Mouse (Mus musculus) urinary bladder, postnatal 36 days (tissue): ENCODE measurements at regions not wholly inside any gene's neighbourhood (a gene's known extent, or its start where the extent isn't known, plus 50 kb on each side); places are given as distances from the start of the nearest gene placed in this dataset.

Experiments
- DNase-seq, 2 experiments: peaks; one replicate each; pipeline ENCODE4 v3.0.0; 2022; ENCODE audit warnings: low spot score in 2 of 2, mixed read lengths in 1 of 2

DNA sequence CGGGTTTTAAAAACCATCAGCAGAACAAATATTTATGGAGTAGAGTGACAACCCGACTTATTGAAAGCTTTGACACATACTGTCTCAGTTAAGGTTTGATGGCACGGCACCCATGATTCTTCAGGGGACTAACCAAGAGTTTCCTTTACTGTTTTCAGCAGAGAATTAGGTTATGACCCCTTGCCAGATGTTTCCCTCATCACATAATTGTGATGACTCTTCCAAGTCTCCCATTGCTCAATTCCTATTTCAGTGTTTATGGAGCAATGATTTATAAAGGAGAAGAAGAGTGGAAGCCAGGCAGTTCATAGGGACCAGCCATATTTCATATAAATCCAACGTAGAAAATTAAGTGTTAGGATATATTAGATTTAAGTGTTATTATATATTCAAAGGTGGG, 181.4 kb upstream of the Adgrl2 start:
- no peak for DNase-seq

GRCm38 (mm10) chr3:149170191-149170590, 179.8 kb upstream of the Adgrl2 start:
- peak; percentile 32 to 48 for DNase-seq

DNA sequence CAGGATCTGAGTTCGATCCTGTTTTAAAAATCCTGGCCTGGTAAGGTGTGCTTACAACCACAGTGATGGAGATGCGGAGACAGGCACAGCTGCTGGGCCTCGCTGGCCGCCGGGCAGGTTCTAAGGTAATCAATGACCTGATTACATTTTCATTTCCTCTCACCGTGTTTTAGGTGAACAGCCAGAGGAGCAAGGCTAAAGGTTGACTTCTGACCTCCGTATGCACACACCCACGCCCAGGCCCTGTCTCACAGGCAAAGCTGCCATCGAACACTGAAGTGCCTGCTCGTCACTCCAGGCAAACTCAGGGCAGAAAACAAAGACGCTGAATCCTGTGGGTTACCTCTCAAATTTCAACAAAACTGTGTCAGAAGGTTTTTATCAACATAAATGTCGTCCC, 179.1 kb upstream of the Adgrl2 start:
- no peak for DNase-seq

- no peak for DNase-seq
Observed at GRCm38 (mm10) chr3:149167997-149168396, 177.6 kb upstream of the Adgrl2 start.

- DNase-seq = no peak
Observed at GRCm38 (mm10) chr3:149164804-149165203, 174.4 kb upstream of the Adgrl2 start.

DNA sequence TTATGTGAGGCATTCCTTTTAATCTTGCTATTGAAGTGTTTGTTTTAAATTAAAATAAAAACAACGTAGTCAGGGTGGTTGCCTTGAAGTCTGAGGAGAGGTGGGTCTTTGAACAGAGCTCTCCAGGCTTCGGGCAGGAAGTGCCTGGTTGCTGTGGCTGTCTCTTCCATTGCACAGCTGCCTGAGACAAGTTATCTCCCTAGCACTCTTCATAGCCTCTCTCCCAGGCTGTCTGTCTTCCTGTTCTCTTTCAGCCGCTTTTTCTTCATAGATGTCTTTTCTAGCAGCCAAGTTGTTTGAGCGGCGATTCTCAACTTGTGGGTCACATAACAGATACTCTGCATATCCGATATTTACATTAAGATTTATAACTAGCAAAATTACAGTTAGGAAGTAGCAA, 173.2 kb upstream of the Adgrl2 start:
- no peak for DNase-seq

DNA sequence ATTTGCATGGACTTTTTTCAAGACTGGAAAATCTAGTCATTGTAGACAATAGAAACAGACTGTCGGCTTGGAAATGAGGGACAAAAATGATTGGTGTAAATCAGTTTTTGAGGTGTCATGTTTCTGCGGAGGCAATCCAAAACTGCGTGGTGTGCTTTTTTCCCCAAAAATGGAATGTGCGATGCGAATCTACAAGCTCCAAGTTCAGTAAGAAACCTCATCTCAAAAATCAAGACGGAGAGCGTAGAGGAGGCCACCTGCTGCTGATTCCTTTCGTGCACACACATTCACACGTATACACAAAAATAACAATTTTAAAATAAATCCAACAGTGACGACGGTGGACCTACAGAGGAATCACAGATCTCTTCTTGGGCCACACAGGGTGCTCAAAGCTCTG, 170.5 kb upstream of the Adgrl2 start:
- no peak for DNase-seq

GRCm38 (mm10) chr3:149157381-149157780, 167.0 kb upstream of the Adgrl2 start:
- DNase-seq = no peak

DNA sequence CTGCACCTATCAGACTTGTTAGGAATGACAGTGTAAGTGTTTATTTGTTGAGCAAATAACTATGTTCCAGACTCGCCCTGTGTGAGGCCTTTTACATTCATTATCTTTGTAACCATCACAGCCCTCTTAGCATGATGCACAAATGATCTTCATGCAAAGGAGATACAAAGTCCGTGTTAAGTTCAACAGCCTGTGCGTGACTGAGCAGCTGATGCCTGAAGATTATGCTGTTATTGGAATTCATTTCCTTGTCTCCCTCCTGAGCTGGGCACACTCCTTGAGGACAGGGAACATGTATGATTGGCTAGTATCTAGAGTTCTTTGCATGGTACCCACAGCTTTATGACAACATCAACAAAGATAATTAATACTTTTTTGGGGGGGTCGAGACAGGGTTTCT, 162.0 kb upstream of the Adgrl2 start:
- DNase-seq = no peak

DNA sequence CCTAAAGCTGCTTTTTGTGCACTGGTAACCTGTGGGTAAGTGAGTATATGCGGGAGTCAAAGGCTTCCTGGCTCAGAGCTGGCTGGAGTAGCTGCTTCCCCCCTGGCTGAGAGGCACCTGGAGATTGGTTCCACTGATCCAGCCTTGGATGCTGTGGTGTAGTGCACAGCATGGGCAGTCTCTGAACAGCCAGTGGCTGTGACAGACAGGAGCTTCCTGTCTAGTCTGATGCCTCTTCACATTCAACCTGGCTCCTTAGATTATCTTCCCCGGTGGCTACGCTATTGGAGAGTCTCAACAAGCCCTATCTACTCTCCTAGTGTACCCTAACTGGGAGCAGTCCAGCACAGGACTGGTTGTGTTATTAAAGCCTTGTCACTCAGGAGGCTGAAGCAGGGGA, 160.4 kb upstream of the Adgrl2 start:
- no peak for DNase-seq

- DNase-seq = no peak
Observed at GRCm38 (mm10) chr3:149148608-149149007, 158.3 kb upstream of the Adgrl2 start.

GRCm38 (mm10) chr3:149147916-149148315, 157.6 kb upstream of the Adgrl2 start:
- no peak for DNase-seq

- DNase-seq = no peak
Observed at GRCm38 (mm10) chr3:149146673-149147072, 156.3 kb upstream of the Adgrl2 start.

- DNase-seq = no peak
Observed at GRCm38 (mm10) chr3:149140461-149140860, 150.1 kb upstream of the Adgrl2 start.

DNA sequence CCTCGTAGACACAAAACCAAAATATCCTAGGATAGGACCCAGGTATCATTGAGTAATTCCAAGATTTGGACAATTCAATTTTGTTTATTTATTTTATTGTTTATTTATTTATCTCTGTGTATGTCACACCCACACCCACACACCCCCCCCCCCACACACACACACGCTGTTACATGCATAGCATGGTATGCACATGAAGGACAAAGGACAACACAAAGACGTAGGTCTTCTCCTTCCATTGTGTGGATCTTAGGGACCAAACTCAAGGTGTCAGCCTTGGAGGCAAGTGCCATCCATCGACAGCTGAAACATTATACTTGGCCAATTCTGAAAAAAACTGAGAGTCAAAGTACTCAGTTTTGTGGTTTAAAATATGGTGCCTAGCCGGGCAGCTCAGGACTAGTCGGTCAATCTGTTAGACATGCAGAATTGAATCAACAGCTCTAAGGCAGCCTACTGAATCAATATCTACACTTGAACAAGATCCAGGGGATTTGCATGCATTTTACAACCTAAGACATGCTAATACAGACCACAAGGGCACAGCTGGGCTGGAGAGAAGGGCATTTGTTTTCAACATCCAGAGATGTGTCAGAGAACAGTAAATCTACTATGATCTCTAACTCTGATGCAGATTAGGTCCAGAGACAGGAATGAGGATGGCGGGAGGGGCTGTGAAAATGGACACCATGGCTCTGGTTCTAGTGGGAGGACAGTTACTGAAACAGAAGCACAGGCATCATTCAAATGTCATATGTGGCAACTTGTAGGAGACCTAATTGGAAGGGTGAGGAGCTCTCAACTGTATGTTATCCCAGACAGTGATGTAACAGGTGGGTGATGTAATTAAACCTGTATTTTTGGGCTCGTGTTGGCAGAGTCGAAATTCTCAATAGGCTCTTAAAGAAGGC, 143.9 kb upstream of the Adgrl2 start:
- DNase-seq = no peak

DNA sequence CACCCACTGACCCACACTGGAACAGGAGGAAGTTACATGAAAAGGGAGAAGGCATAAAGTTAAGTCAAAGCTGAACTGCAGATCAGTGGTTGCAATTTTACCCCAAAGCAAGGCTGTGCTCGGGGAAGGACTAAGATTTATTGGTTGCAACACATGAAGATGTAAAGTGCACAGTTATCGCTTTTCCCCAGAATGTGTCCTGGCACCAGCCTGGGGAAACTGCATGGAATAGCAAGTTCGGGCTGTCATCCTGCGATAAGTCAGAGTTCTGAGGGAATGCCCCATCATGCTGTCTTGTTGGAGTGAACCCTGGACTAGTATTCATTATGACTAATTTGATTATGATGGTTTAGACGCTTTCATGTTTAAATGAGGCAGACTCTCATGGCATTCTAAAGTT, 128.5 kb upstream of the Adgrl2 start:
- no peak for DNase-seq

- no peak for DNase-seq
Observed at GRCm38 (mm10) chr3:149117684-149118056, 127.3 kb upstream of the Adgrl2 start.

DNA sequence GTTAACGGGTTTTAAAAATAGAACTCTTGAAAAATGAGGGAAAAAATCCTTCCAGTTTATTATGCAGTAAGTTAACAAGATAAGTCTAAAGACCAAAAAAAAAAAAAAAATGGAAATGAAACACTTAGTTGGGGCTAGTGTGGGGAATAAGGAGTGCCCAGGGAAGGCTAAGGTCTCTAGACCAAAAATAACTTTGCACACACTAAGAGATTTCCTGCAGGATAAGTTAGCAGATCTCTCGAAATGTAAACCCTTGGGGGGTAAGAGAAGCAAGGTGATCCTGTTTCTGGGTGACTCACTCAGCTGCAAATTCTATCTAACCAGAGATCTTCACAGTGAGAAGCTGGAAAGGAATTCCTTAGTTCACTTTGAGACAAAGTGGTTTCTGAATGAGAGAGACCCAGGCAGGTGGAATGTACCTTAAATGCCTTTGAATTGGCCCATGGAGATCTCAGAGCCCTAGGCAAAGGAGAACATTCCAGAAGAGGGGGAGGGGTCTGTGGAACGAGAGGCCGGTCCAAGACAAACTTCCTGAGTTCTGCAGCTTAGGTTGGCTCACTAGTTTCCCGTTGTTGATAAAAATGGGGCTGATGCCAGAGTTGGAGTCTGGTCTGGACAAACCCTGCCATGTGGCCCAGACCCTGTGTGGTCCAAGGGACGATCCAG, 126.8 kb upstream of the Adgrl2 start:
- no peak for DNase-seq

GRCm38 (mm10) chr3:149116604-149117003, 126.2 kb upstream of the Adgrl2 start:
- DNase-seq = no peak

DNA sequence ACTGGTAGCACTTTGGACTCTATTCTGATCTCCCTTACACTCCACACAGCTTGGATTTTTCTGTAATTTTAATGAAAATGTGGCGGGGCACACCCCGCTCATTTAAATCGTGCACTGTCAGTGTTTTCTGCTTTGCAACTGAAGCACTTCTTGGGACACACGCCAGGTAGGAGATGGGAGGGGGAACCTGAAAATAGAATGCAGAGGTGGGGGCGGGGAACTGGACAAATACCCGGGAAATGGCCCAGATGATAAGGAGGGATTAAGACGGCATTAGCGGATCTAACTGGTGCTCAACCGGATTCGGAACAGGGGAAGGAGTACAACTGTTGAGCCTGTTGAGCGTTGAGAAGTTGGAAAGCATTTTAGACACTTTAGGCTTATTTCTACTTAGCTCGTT, 125.5 kb upstream of the Adgrl2 start:
- no peak for DNase-seq

DNA sequence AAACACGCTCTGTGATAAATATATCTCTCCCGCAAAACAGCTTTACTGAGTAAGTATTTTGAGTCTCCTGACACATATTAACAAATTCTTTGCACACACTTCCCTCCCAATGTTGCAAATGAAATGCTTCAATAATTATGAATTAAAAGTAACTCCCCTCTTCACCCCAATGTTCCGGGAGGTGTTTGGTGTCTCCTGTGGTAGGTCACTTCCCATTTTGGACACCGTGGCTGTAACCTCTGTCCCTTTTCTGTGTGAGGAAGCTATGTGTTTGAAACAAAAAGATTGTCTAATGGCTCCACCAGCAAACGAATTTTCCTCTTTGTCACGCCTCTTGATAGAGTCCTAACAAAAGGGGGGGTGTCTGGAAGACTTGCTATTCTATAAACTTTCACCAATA, 122.5 kb upstream of the Adgrl2 start:
- DNase-seq = no peak

DNA sequence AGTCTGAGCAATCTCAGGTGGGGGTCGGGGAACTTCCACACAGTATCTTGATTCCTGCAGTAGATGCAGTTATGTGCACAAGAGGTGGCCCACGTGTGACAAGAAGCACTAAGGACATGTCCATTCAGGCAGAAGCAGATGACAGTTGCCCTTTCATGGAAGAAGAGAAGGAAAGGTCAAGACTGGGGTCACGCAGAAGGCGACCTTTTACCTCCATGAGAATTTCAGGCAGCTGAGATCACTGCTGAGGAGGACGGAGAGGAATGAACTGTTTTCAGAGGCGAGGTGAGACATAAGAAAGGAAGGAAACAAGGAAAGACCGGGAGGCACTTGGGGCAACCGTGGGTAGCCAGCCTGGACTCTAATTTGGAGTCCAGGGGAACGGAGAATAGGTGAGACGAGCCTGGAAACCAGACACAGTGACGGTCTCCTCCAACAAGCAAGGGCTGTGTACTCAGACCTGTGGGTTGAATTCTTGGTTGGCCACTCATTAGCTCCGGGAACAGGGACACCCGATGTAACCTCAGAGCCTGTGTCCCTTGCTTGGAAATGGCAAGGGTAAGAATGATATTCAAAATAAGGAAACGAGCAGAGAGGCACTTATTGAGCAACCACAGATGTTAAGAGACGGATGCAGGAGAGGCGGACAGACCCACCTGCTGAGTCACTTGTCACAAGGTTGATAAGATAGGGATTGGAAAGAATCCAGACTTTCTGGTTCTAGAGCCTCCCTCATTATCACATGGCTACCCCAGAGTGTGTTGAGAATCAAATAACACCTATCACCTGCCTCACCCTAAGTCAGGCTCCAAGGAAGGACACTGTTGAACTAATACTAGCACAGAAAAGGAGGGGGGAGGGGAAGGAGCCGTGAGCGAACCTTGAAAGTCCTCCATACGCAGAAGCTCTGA, 121.4 kb upstream of the Adgrl2 start:
- peak; percentile 46 to 56 for DNase-seq
